ENCODE assay signal across 9 mouse cellular contexts in genomic region chr5:52132092-52132491, GRCm38 (mm10). TPM values are rescaled to one million over a fixed set of nuclear protein-coding genes. Genes with fewer than 3 reads are reported as not detected.
A peak's percentile ranks its signal among the peaks of the same experiment; 100 is the strongest.
DNase-seq lines count a peak whose midpoint lies in the region; ATAC-seq and TF ChIP-seq lines count a peak whose summit lies in the region.
"Had no signal": no experiment of that assay in that cellular context is flagged by ENCODE, and none has a peak within 500 bp of the region (broad histone marks: within the 10 kb centered on the region; RNA-seq: fewer than 3 reads in every experiment).

No protein-coding gene starts in this region.

- H3K4me2 ChIP-seq in midbrain, embryonic 16.5 days (ENCODE audit: low read length) = no peak overlapping the region
- no peak overlapping the region for H3K4me2 ChIP-seq in intestine, embryonic 15.5 days (replicated peaks)

- no peaks in the 10 kb centered on the region for H3K4me1 ChIP-seq in midbrain, embryonic 10.5 days
- H3K4me1 ChIP-seq in midbrain, embryonic 16.5 days (ENCODE audit: control insufficient read depth, insufficient read depth, low read length) = no peaks in the 10 kb centered on the region
- no peaks in the 10 kb centered on the region for H3K4me1 ChIP-seq in intestine, embryonic 15.5 days (replicated peaks)
- H3K4me1 ChIP-seq in spleen, adult 2 months (ENCODE audit: control insufficient read depth, insufficient read depth, insufficient read length) = no peaks in the 10 kb centered on the region

- peak; percentile 75 for TF ChIP-seq CTCF in spleen, adult 2 months (IDR thresholded peaks at IDR 0.05; ENCODE audit: extremely low read depth, insufficient read depth, insufficient read length, insufficient replicate concordance)

- H3K27me3 ChIP-seq in midbrain, embryonic 10.5 days (ENCODE audit: low read depth, poor library complexity, severe bottlenecking) = no peaks in the 10 kb centered on the region
- no peaks in the 10 kb centered on the region for H3K27me3 ChIP-seq in midbrain, embryonic 16.5 days (ENCODE audit: control insufficient read depth, insufficient read depth, low read depth, low read length)
- H3K27me3 ChIP-seq in intestine, embryonic 15.5 days (replicated peaks) = no peaks in the 10 kb centered on the region
- H3K27me3 ChIP-seq in spleen, adult 2 months (ENCODE audit: control insufficient read depth, insufficient read depth, low read length) = no peaks in the 10 kb centered on the region

- TF ChIP-seq POLR2A in spleen, adult 2 months (IDR thresholded peaks at IDR 0.05; ENCODE audit: low read depth, low read length) = no peak

- H3K9me3 ChIP-seq in midbrain, embryonic 10.5 days (replicated peaks) = no peaks in the 10 kb centered on the region
- no peaks in the 10 kb centered on the region for H3K9me3 ChIP-seq in midbrain, embryonic 16.5 days (replicated peaks; ENCODE audit: control insufficient read depth, low read length, poor library complexity, severe bottlenecking)
- H3K9me3 ChIP-seq in intestine, embryonic 15.5 days = no peaks in the 10 kb centered on the region

- 20% methylated on average over 9 of the region's 9 CpGs for whole genome bisulfite sequencing in midbrain, embryonic 10.5 days
- WGBS in midbrain, embryonic 16.5 days = 17% methylated on average over 9 of the region's 9 CpGs
- WGBS in intestine, embryonic 15.5 days = 23% methylated on average over 9 of the region's 9 CpGs
- 44% methylated on average over 9 of the region's 9 CpGs for WGBS in spleen, adult 2 months

- no peak overlapping the region for H3K9ac ChIP-seq in midbrain, embryonic 16.5 days (ENCODE audit: low read depth, low read length)
- H3K9ac ChIP-seq in intestine, embryonic 15.5 days = no peak overlapping the region

- H3K36me3 ChIP-seq in midbrain, embryonic 10.5 days = peaks cover 15% of the 10 kb centered on the region; the same call in 1 of the 2 replicates
- H3K36me3 ChIP-seq in midbrain, embryonic 16.5 days (ENCODE audit: control insufficient read depth, insufficient read depth, low read length) = no peaks in the 10 kb centered on the region
- H3K36me3 ChIP-seq in intestine, embryonic 15.5 days = no peaks in the 10 kb centered on the region
- no peaks in the 10 kb centered on the region for H3K36me3 ChIP-seq in spleen, adult 2 months (ENCODE audit: control insufficient read depth, insufficient read depth, low read length)

- no peak overlapping the region for H3K27ac ChIP-seq in midbrain, embryonic 10.5 days (replicated peaks)
- no peak overlapping the region for H3K27ac ChIP-seq in midbrain, embryonic 16.5 days (ENCODE audit: low read length)
- no peak overlapping the region for H3K27ac ChIP-seq in intestine, embryonic 15.5 days
- H3K27ac ChIP-seq in spleen, adult 2 months (ENCODE audit: insufficient read depth, low read length) = no peak overlapping the region
- H3K27ac ChIP-seq: macrophage had no signal

- no peak overlapping the region for H3K4me3 ChIP-seq in midbrain, embryonic 10.5 days
- H3K4me3 ChIP-seq in midbrain, embryonic 16.5 days (ENCODE audit: low read depth, low read length) = no peak overlapping the region
- H3K4me3 ChIP-seq in intestine, embryonic 15.5 days (replicated peaks) = no peak overlapping the region
- H3K4me3 ChIP-seq in spleen, adult 2 months (ENCODE audit: extremely low read depth, insufficient read depth, insufficient read length) = no peak overlapping the region

- DNase-seq in midbrain, embryonic 10.5 days (ENCODE audit: low spot score) = peak; percentile 70
- DNase-seq in adrenal gland, postnatal 10 days = peak; percentile 75
- DNase-seq in embryo, embryonic 10.5 days (ENCODE audit: low spot score) = peak; percentile 76
- DNase-seq in lung, postnatal 25 days (ENCODE audit: low spot score) = peak; percentile 24
- peak in 1 of 2 experiments; percentile 43 for DNase-seq in spleen, adult 2 months (ENCODE audit: low read depth in 1 of 2, low spot score in 2 of 2)
- no peak for DNase-seq in gastrocnemius, postnatal 25 days

- ATAC-seq in midbrain, embryonic 16.5 days = no peak
- peak; percentile 60; the same call in 1 of the 2 replicates for ATAC-seq in intestine, embryonic 15.5 days

RNA-seq across cellular contexts. Expression of gene Dhx15, which starts 58.2 kb away (rescaled TPM):
- polyA plus RNA-seq in midbrain, embryonic 10.5 days (2016; fragmentation: Nextera tagmentation; extraction: Ambion mirVana) = 203 and 204 TPM in 2 replicates
- 117 and 127 TPM in 2 replicates for polyA plus RNA-seq in midbrain, embryonic 16.5 days (2015; fragmentation: Nextera tagmentation; extraction: Ambion mirVana)
- total RNA-seq in adrenal gland, postnatal 10 days (2021) = 100 to 1,000 TPM; 105 to 109 TPM
- 138 and 146 TPM in 2 replicates for polyA plus RNA-seq in intestine, embryonic 15.5 days (2015; fragmentation: Nextera tagmentation; extraction: Ambion mirVana)
- 27.8 and 31.3 TPM in 2 replicates for polyA plus RNA-seq in spleen, adult 2 months (2012; rRNA removed)
- 10 to 100 TPM; 33.4 to 34.6 TPM for total RNA-seq in gastrocnemius, postnatal 25 days (2021)
